Mouse (Mus musculus) 416B (cell line): ENCODE data around the gene Prr7.
A peak's percentile ranks its signal among the peaks of the same experiment; 100 is the strongest.

Experiments
- DNase-seq: peaks from one replicate; pipeline ENCODE4 v3.0.0; 2011; ENCODE audit warnings: low read depth

Gene Prr7

GRCm38 (mm10) chr13:55464027-55464884, at the start of gene Prr7:
Gene Prr7, plus strand, starts transcription at chr13:55464267.
- no peak for DNase-seq

DNA sequence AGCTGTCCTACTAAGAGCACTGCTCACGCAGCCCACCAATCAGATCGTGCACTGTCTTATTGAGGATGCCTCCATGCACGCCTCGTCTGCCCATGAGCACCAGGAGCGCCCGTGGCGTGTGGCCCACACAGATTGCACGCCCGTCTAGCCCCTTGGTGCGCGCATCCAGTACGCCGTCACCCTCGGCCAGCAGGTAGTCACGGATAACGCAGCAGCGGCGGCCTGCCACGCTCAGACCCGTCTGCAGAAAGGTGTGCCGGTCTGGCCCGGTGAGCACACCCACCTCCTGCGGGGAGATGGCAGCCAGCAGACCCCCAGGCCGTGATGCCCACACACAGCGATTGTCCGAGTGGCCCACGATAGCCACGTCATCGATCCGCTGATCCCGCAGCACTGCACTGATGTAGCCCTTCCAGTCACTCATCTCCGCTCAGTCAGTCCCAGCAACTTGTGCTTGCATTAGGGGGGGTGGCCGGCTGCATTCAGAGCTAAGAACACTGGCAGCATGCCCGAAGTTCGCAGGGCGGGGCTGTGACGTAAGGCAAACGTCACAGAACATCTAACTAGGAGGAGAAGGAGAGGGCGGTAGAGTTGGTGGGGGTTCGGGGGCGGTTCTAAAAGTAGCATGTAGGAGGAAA, 49.2 kb upstream of the Prr7 start, which contains the start of gene Pfn3:
Gene Pfn3, minus strand, starts transcription at position 490 of the 638 bp plus-strand sequence.
- DNase-seq: no peak

GRCm38 (mm10) chr13:55418004-55418403, 46.1 kb upstream of the Prr7 start:
- peak; percentile 96 for DNase-seq

- no peak for DNase-seq
Observed at GRCm38 (mm10) chr13:55419142-55419541, 44.9 kb upstream of the Prr7 start.

GRCm38 (mm10) chr13:55420018-55420932, 43.8 kb upstream of the Prr7 start:
- DNase-seq: no peak

GRCm38 (mm10) chr13:55420933-55421800, 42.9 kb upstream of the Prr7 start:
- DNase-seq: no peak

DNA sequence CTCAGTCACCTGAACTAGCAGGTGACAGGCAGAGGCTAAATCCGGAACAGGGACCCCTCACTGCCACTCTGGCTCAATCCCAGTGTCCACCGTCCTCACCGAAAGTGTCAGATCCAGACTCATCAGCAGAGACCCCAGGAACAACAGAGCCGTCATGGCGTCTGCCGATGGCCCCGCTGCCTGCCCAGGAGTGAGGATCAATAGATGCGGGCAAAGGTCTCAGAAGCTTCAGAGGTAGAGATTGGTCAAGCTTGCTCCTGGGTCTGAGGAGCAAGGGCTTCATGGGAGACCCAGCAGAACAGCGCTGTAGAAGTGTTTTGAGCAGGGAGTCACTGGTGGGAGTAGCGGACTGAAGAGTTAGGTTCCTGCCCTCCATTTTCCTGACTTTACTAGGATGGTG, 37.5 kb upstream of the Prr7 start, which contains the start of gene F12:
Gene F12, minus strand, starts transcription at position 181 of the 400 bp plus-strand sequence.
- DNase-seq: no peak

DNA sequence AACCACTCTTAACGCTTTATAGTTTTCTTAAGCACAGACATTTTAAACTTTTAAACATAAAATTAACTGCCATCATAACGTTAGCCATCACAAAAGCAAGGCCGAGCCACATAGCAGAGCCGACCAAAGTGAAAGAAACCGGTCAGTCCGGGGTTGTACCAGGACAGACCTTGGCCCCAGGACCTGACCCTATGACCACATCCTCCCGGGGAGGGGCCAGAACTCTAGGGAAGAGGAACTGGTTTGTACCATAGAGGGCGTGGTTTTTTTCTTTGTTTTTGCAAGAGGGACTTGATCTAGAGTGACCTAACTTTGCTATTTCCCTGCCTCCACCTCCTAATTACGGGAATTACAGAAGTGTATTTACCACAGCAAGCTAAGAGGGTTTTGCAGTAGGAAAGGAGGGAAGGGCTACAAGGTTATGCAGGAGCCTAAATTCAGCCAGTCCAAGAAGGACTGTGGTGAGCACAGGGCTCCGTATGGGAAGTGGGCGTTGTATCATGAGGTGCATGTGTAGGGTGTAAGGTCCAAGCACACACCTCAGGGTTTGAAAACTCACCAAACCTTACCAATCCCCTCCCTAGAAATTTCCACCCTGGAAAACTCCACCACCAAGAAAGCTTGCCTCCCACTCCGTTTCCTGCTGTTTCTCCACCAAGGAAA, 34.7 kb upstream of the Prr7 start:
- DNase-seq: peak; percentile 98

DNA sequence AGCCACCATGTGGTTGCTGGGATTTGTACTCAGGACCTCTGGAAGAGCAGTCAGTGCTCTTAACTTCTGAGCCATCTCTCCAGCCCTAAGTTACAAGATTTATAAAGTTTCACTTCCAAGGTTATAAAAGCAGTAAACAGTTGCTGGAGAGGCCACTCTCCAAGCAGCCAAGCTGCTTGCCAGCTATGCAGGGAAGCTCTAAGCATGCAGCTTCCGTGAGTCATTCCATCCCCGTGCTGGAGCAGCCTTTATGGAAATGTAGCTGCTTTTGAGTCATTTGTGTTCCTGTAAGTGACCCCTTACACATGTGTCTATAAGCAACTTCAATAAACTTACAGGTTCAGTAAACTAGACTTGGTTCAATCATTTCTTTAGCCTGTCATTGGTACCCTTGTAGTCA, 33.5 kb upstream of the Prr7 start:
- DNase-seq: no peak

DNA sequence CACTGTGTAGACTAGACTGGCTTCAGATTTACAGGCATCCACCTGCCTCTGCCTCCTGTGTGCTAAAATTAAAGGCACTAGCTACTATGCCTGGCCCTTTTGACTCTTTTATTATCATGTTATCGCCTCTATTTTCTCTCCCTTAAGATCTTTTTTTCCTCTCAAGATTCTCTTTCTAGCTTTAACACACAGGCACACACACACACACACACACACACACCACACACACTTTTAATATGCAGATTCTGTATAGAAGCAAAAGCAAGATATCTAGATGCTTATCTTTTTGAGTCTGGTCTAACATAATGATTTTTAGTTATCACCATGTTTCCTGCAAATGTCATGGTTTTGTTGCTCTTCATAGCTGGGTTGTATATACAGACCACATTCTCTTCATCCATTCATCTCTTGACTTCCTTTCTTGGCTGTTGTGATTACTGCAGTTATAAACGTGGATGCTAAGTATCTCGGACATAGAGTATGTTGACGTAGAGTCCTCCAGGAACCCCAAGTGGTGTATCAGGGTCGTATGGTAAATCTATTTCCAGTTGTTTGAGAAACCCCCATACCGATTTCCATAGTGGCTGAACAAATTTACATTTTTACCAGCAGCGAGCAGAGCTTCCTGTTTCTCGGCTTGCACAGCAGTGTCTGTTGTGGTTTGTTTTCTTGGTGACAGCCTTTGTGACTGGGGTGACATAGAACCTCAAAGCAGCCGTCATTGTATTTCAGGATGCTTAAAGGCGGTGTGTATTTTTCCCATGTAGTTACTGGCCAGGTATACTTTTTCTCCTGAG, 32.0 kb upstream of the Prr7 start:
- peak; percentile 80 for DNase-seq

DNA sequence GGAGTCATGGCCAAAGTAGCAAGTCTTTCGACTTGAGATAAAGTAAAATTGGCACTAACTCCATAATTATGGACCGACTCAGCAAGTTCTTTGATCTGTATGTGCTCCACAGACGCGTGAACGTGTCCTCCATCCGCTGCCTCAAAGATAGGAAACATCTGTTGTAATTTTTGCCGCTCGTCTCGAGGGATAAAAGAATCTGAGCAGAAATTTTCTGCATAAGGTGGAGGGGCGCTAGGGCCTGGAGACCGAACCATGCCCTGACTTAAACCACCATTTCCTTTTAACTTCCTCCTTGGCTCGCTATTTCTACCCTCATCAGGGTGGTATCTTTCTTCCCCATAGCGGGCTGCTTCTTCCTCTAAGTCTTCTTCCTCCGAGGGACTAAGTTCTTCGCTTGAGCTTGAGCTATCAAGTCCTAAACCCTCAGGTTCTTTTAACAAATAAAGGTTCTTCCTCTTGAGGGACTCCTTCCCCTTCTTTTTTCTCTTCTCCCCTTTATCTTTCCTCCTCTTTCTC, 26.9 kb upstream of the Prr7 start:
- peak; percentile 48 for DNase-seq

DNA sequence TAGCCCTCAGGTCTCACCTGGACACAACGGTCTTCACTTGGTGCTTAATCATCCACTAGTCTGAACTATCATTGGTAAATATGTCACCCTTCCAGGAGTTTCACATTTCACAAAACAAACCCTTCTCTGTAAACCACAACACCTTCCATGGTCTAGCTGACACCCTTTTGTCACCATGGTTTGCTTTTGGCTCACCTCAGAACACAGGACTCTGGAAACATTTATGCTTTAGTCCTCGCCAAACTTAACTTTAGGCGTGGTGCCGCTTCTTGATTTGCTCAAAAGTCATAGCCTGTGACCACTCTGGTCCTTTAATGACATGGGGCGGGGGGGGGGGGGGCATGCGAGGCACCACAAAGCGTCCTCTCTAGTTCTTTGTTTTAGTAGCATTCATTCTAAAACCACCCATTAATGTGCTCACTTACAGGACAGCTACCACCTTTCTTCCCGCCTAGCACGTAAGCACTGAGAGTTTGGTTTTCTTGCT, 20.2 kb upstream of the Prr7 start:
- DNase-seq: no peak

DNA sequence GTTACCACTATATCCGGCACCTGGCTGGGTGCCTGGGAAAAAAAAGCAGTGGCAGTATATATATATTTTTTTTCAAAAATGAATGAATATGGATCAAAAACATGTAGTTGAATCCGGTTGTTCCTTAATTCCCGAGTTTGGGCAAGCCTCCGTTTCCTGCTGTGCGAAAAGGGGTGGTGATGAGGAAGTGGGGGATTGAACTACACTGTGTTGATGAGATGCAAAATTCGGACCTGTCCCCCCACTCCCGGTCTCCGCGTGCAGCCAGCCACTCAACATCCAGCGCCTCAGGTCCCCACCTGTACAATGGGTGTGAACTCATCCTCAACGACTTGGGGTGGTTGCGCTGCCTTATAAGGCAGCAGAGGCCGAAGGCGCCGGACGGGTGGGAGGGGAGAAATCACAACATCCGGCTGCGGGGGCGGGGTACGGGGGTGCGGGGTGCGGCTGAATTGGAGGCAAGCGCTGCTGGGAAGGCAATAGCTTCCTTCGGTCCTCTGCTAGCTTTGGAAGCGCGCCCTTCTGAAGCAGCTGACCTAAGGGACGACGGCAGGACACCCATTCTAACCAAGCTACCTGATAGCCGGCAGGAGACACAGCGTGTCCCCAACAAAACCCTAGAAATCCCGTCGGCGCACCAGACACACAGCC, 19.7 kb upstream of the Prr7 start:
- DNase-seq: peak; percentile 93

DNA sequence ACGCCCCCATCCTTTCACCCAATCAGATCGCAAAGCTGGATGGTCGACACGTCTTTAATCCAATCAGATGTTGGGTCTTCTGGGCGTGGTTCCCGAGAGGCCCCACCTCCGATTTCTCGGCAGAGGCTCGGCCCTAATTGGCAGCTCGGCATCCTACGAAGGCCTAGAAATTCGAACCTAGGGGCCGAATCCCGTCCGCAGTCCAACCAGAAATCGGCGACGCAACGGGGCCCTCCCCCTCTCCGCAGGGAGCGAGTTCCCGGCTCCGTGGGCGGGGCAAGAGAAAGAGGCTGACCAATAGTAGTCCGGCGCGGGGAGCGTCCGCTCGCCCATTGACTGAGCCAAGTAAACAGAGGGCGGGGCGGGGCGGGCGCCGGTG, 19.1 kb upstream of the Prr7 start, which contains the start of gene Grk6:
Gene Grk6, plus strand, starts transcription at position 136 of the 379 bp plus-strand sequence.
- DNase-seq: peak; percentile 100

- peak; percentile 66 for DNase-seq
Observed at GRCm38 (mm10) chr13:55445361-55446091, 18.5 kb upstream of the Prr7 start.

DNA sequence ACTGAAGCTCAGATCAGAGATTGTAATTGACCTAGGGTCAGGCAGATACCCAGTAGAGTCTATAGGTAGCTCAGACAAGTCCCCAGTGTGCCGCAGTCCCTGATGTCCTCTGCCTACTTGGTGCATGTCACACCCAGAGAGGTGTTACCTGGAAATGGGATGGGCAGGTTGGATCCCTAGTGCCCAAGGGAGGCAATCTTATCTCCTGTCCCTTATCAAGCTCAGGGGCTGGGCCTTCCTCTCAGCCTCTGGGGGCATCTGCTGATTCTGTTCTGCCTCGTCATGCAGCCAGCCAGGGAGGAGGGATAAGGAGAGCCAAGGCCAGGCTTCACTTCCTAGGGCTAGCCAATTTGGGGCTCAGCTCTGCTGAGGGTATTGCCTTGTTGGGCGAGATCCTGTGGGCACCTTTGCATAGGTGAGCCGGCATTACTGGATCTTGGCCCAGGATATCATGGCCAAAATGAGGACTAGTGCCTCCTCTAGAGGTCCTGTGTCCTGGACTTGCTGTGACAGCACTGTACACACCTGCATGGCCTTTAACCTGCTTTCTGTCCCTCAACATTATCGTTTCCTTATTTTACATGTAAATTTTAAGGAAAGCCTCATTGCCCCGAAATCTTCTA, 17.5 kb upstream of the Prr7 start:
- DNase-seq: peak; percentile 70

- DNase-seq: peak; percentile 79
Observed at GRCm38 (mm10) chr13:55447543-55447943, 16.5 kb upstream of the Prr7 start.

DNA sequence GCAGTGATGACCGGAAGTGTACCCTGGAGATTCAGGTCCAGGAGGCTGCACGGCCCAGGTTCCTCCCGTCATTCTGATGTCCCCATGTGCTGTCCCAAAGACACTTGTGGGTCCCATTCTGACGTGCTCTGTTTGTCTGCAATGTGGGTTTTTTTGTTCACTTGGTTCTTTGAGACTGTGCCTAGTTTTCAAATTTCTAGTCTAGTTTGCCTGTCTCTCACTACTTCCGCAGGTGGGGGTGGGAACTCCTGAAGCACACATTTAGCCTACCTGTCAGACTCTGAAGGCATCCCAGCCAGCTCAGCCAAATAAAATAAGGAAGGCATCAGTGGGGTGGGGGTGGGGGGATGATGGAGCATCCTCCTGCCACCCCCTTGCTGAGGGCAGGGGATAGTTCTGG, 15.9 kb upstream of the Prr7 start:
- no peak for DNase-seq
